Mouse (Mus musculus) thymus, postnatal 4 days (tissue): ENCODE measurements around the gene Ear1.
"Not testable (repeated sequence)": the region's sequence is repeated elsewhere in the genome, so short reads cannot be mapped to it uniquely, and the experiment has no call there.

Source experiments
- DNase-seq: peaks from one replicate; pipeline ENCODE4 v3.0.0; 2021

The Ear1 gene

DNA sequence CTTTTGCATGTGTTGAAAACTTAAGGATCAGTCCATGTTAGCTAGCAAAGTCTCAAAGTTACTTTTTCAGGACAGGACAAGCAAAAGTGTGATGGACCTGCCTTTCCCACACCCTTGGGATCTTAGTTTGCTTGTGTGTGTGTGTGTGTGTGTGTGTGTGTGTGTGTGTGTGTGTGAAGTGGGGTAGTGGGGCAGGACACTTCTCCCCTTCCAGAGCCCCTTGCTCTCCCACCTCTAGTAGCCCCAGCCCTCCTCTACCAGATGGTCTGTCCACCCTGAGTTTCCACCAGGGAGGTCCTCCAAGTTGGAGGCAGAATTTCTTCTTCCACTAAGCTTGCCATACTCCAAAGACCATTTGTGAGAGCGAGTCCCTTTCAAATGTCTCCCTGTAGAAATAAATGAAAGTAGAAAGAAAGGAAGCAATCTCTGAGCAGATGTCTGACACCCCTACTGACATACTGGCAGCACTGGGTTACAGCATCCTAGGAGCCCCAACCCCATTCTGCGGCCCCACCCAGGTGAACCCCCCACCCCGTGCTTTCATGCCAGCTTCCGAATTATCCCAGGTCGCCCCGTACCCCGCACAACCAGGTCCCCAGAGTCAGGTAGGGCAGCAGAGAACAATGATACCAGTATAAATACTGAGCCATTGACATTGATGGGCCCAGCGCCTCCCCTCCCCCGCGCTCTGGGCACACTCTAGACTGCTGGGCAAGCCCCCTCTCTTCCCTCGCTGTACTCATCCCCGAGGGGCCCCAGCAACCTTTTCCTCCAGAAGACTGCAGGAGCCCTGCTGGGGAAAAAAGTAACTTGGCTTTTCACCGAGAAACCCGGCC, 79.0 kb downstream of the Ear1 start:
- DNase-seq: no peak

DNA sequence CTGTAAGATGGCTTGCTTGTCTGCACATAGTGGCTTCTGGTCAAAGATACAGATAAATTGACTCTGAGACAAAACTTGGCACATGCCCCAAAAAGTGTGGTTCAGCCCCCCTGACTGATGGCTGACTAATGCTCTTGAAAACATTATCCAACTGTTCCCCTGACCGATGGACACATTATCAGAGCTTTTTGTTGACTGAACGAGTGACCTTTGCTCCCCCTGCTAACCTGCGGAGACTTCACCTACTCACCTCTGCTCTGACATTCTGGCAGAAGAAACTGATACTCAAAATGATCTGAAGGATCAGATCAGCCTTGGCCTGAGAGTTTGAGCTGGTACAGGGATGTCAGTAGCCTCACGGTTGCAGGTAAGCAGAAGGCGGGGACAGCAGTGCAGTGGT, 81.5 kb downstream of the Ear1 start:
- not testable (repeated sequence) for DNase-seq

DNA sequence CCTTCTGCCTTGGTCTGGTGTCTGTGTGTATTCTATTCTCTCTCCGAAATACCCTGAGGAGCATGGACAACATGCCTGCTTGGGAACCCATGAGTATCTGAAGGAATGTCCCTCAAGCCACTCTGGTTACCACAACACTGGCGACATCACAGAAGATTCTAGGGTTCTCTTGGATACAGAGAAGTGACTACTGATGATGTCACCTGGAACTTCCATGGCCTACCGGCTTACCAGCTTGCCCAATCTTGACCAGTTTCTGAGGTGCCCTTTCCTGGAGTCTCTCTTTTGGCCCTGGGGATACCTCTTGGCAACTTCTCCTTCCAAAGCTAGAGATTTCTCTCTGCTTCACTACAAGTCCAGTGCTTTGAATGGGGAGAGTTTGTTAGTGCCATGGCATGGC, 90.7 kb downstream of the Ear1 start, which contains the start of gene Gm8180:
TSS of gene Gm8180 (minus strand) at position 101 of the 400 bp plus-strand sequence.
- not testable (repeated sequence) for DNase-seq
